Mouse (Mus musculus): ENCODE measurements around the gene Snrk.
"Not testable (repeated sequence)": the region's sequence is repeated elsewhere in the genome, so short reads cannot be mapped to it uniquely, and the experiment has no call there.

Gene Snrk

GRCm38 (mm10) chr9:122143219-122143618 is 26.2 kb downstream of the Snrk start:
- no peak for DNase-seq (ENCODE audit: low spot score)

- no peak for DNase-seq (ENCODE audit: low spot score)
These were observed 27.7 kb downstream of the Snrk start for GRCm38 (mm10) chr9:122144776-122145175.

- DNase-seq (ENCODE audit: low spot score) = no peak
These were observed 28.6 kb downstream of the Snrk start for GRCm38 (mm10) chr9:122145677-122146076.

- no peak for DNase-seq (ENCODE audit: low spot score)
These were observed 29.2 kb downstream of the Snrk start for GRCm38 (mm10) chr9:122146124-122146870.

- DNase-seq (ENCODE audit: low spot score) = no peak
These were observed 31.3 kb downstream of the Snrk start for GRCm38 (mm10) chr9:122148356-122148755.

- no peak for DNase-seq (ENCODE audit: low spot score)
These were observed 33.1 kb downstream of the Snrk start for GRCm38 (mm10) chr9:122149997-122150826.

- DNase-seq (ENCODE audit: low spot score) = no peak
These were observed 35.0 kb downstream of the Snrk start for GRCm38 (mm10) chr9:122152063-122152462.

- no peak for DNase-seq (ENCODE audit: low spot score)
These were observed 35.4 kb downstream of the Snrk start for GRCm38 (mm10) chr9:122152501-122152900.

- DNase-seq (ENCODE audit: low spot score) = no peak
These were observed 36.4 kb downstream of the Snrk start for GRCm38 (mm10) chr9:122153436-122153835.

- no peak for DNase-seq (ENCODE audit: low spot score)
These were observed 38.1 kb downstream of the Snrk start for GRCm38 (mm10) chr9:122155193-122155592.

- DNase-seq (ENCODE audit: low spot score) = no peak
These were observed 39.5 kb downstream of the Snrk start for GRCm38 (mm10) chr9:122156389-122157078.

GRCm38 (mm10) chr9:122157079-122157441 is 40.0 kb downstream of the Snrk start:
- no peak for DNase-seq (ENCODE audit: low spot score)

GRCm38 (mm10) chr9:122164535-122164934 is 47.5 kb downstream of the Snrk start:
- DNase-seq (ENCODE audit: low spot score) = no peak

GRCm38 (mm10) chr9:122167719-122168118 is 50.7 kb downstream of the Snrk start:
- not testable (repeated sequence) for DNase-seq (ENCODE audit: low spot score)

- DNase-seq (ENCODE audit: low spot score) = no peak
These were observed 52.8 kb downstream of the Snrk start for GRCm38 (mm10) chr9:122169901-122170300.

GRCm38 (mm10) chr9:122172612-122173186 is 55.6 kb downstream of the Snrk start:
- DNase-seq (ENCODE audit: low spot score) = no peak

GRCm38 (mm10) chr9:122173405-122174233 is 56.6 kb downstream of the Snrk start:
- peak; percentile 37 for DNase-seq (ENCODE audit: low spot score)

- no peak for DNase-seq (ENCODE audit: low spot score)
These were observed 57.7 kb downstream of the Snrk start for GRCm38 (mm10) chr9:122174723-122175122.

GRCm38 (mm10) chr9:122177256-122178220 is 60.5 kb downstream of the Snrk start:
- no peak for DNase-seq (ENCODE audit: low spot score)

GRCm38 (mm10) chr9:122178427-122178826 is 61.4 kb downstream of the Snrk start:
- DNase-seq (ENCODE audit: low spot score) = no peak

Data from ovary, postnatal 36 days (tissue).